Mouse (Mus musculus) liver, adult 2 months (tissue): ENCODE measurements at regions not wholly inside any gene's neighbourhood (a gene's known extent, or its start where the extent isn't known, plus 50 kb on each side); places are given as distances from the start of the nearest gene placed in this dataset.
A peak's percentile ranks its signal among the peaks of the same experiment; 100 is the strongest.

Source experiments
- DNase-seq: peaks from one replicate; pipeline ENCODE4 v3.0.0-alpha.2; 2011; ENCODE audit warnings: low read depth, low spot score; ENCODE audit errors: extremely low read depth
- H3K27ac ChIP-seq: fragments of 200-500 bp; replicated peaks from 2 replicates; pipeline ENCODE4 v1.5.1; 2012; ENCODE audit warnings: low read depth, mild to moderate bottlenecking, control low read depth, inconsistent platforms, low read length; ENCODE audit not compliant: insufficient read depth
- H3K27me3 ChIP-seq: fragments of 200-500 bp; 2 replicates; pipeline ENCODE4 v1.6.1; 2012; ENCODE audit warnings: mild to moderate bottlenecking, moderate library complexity, low read length, inconsistent platforms; ENCODE audit not compliant: control insufficient read depth, insufficient read depth
- H3K36me3 ChIP-seq: fragments of 200-500 bp; 2 replicates; pipeline ENCODE4 v1.6.1; 2012; ENCODE audit warnings: low read length, inconsistent platforms; ENCODE audit not compliant: control insufficient read depth, insufficient read depth
- H3K4me1 ChIP-seq: fragments of 200-500 bp; 2 replicates; pipeline ENCODE4 v1.6.1; 2011; ENCODE audit warnings: low read length; ENCODE audit not compliant: control insufficient read depth, insufficient read depth
- H3K4me3 ChIP-seq: fragments of 200-500 bp; 2 replicates; pipeline ENCODE4 v1.5.1; 2011; ENCODE audit warnings: low read depth, mild to moderate bottlenecking, control low read depth, low read length, moderate library complexity; ENCODE audit not compliant: insufficient read depth
- H3K79me2 ChIP-seq: fragments of 200-500 bp; 2 replicates; pipeline ENCODE4 v1.6.1; 2012; ENCODE audit warnings: inconsistent platforms, mild to moderate bottlenecking, low read length, moderate library complexity; ENCODE audit not compliant: control insufficient read depth, insufficient read depth
- H3K9ac ChIP-seq: fragments of 200-500 bp; 2 replicates; pipeline ENCODE4 v1.6.1; 2012; ENCODE audit warnings: low read depth, mild to moderate bottlenecking, control low read depth, inconsistent platforms, low read length
- CTCF ChIP-seq: fragments of 200-500 bp; IDR thresholded peaks from 2 replicates; pipeline ENCODE4 v1.5.1; 2011; ENCODE audit warnings: low read depth, low read length, control low read depth
- POLR2A ChIP-seq: fragments of 200-500 bp; IDR thresholded peaks from 2 replicates; pipeline ENCODE4 v1.6.1; 2011; ENCODE audit warnings: low read length, control low read depth; ENCODE audit not compliant: insufficient read depth; ENCODE audit errors: extremely low read depth
- WGBS: fragments of 180-500 bp; shearing (Covaris S2); methylation state at CpG from one replicate; pipeline ENCODE4 v1.1.7; 2018; 5-methylcytosine and 5-hydroxymethylcytosine counted together

DNA sequence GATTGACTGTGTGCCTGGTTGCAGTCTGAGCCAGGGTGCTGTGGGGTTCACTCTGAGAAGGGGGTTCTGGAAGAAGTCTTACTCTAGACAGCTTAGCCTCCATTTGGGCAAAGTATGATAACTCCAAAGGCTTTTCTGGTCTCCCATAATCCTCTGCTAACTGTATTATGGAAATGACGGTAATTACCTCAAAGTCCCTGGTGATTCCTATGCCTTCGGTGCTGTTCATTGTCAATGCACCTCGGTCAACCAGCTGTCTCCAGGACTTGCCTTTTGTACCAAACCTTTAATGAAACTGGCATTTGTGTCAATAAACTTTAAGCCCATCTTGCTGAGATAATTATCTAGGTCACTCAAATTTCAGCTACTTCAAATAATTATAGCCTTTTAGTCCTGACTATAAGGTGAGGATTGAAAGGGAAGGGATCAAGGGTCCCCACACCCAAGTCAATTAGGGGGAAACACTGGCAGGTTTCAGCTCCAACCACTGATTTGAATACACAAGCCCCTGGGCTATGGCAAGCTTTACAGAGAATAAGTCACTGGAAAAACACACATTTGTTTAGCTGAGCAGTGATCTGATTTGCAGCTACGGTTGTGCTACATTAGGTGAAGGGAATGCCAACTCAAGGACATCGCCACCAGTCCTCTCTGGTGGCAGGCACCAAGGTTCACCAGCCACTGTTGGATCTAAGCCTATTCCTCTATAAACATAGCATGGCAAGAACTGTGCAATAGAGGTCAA lies 177.5 kb downstream of the Cartpt start:
- H3K27me3 ChIP-seq: no peaks in the 10 kb centered on the region
- no peak overlapping the region for H3K4me3 ChIP-seq
- no peak overlapping the region for H3K9ac ChIP-seq
- H3K36me3 ChIP-seq: no peaks in the 10 kb centered on the region
- no peaks in the 10 kb centered on the region for H3K79me2 ChIP-seq
- no peak for DNase-seq
- H3K27ac ChIP-seq: no peak overlapping the region
- H3K4me1 ChIP-seq: no peaks in the 10 kb centered on the region
- TF ChIP-seq CTCF: no peak
- no peak for TF ChIP-seq POLR2A
- 73% methylated on average over 5 of the region's 5 CpGs for WGBS

DNA sequence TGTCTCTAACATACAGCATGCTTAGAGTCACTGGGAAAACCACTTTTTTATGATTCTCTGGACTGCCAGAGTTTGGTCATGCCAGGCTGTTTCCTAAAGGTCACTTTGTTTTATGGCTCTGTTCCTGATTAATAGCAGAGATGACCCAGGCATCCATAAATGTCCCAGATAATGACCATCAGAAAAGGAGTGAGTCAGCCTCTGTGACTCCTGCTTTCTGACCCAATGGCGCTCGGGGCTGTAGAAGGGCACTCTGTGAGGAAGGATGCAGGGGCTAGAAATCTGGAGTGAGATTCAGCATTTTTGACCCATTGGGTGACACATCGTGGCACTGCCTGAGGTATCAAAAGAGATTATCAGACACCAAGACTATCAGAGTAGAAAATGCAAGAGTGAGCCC lies 180.3 kb downstream of the Cartpt start:
- Histone ChIP-seq H3K9ac (no peak overlapping the region), H3K79me2 (no peaks in the 10 kb centered on the region), H3K27ac (no peak overlapping the region), H3K36me3 (no peaks in the 10 kb centered on the region), H3K4me3 (no peak overlapping the region), H3K27me3 (no peaks in the 10 kb centered on the region), H3K4me1 (no peaks in the 10 kb centered on the region)
- 84% methylated on average over 3 of the region's 3 CpGs for WGBS
- no peak for DNase-seq
- no peak for TF ChIP-seq POLR2A
- TF ChIP-seq CTCF: no peak

DNA sequence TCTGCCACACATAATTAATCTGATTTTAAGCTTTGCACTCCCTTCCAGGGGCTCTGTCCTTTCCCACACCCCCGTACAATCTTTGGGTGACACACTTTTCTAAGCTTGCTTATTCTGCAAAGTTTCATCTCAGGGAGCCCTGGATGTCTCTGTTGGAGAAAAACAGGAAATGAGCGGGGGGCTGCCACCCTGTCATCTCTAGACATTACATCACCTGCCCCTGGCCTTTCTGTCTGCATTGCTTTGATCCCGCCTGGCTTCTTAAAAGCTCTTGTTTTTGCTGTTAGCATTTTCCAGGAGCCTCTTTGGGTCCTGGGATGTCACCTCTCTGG lies 180.2 kb upstream of the Map1b start:
- Histone ChIP-seq H3K9ac (no peak overlapping the region), H3K36me3 (no peaks in the 10 kb centered on the region), H3K27me3 (no peaks in the 10 kb centered on the region), H3K27ac (no peak overlapping the region), H3K4me3 (no peak overlapping the region), H3K79me2 (no peaks in the 10 kb centered on the region), H3K4me1 (no peaks in the 10 kb centered on the region)
- DNase-seq: no peak
- 57% methylated on average over 3 of the region's 3 CpGs for WGBS
- TF ChIP-seq POLR2A (no peak), CTCF (no peak)

DNA sequence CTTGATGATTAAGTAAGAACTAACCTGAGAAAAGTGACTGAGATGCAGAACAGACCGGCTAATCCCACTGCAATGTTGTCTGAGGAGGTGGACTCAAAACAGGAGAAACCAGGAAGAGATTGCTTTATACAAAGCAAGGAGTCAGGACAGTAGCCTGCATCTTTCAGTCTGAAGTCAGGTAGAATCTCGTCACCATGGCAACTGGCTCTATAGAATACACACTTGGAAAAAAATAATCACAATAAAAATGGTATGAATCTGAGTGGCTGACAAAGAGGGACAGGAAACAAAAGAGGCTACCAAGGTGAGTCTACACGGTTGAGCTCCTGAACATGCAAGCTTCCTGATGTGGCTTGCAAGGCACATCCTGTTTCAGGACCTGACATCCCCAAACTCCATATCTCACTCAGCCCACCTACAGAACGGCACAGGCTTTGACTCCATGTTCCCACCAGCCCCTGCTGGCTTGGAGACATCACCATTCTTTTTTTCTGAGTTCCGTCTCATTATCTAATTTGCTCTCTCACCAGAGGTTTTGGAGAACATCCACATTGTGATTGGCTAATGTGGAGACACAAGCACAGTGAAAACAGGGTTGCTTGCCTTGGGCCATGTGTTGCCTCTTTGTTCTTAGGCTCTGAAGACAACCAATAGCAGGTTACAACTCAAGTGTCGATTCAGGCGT lies 179.7 kb upstream of the Map1b start:
- H3K79me2 ChIP-seq: no peaks in the 10 kb centered on the region
- no peaks in the 10 kb centered on the region for H3K4me1 ChIP-seq
- 70% methylated on average over 7 of the region's 7 CpGs for WGBS
- H3K27ac ChIP-seq: no peak overlapping the region
- TF ChIP-seq CTCF (no peak), POLR2A (no peak)
- H3K4me3 ChIP-seq: no peak overlapping the region
- H3K27me3 ChIP-seq: no peaks in the 10 kb centered on the region
- no peak for DNase-seq
- no peaks in the 10 kb centered on the region for H3K36me3 ChIP-seq
- no peak overlapping the region for H3K9ac ChIP-seq

DNA sequence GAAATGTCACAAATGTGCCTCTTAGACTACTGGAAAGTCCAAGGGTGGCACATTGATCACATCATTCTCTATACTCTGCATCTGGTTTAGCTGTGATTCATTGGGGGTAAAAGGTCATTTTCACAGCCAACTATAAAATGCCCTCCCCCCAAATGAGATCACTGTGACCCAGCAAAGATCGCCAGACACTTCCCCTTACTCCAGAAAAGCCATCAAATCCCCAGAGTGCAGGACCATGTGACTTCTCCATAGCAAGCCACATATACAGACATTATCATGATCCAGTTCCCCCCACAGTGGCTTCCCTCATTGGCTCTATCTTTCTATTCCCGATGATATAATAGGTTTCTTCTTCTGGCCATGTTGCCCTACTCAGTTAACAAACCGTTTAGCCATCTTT lies 163.6 kb upstream of the Map1b start:
- Histone ChIP-seq H3K4me1 (no peaks in the 10 kb centered on the region), H3K79me2 (no peaks in the 10 kb centered on the region), H3K9ac (no peak overlapping the region), H3K27ac (no peak overlapping the region), H3K27me3 (no peaks in the 10 kb centered on the region), H3K4me3 (no peak overlapping the region), H3K36me3 (no peaks in the 10 kb centered on the region)
- DNase-seq: no peak
- 66% methylated on average over 3 of the region's 3 CpGs for WGBS
- no peak for TF ChIP-seq POLR2A
- no peak for TF ChIP-seq CTCF

DNA sequence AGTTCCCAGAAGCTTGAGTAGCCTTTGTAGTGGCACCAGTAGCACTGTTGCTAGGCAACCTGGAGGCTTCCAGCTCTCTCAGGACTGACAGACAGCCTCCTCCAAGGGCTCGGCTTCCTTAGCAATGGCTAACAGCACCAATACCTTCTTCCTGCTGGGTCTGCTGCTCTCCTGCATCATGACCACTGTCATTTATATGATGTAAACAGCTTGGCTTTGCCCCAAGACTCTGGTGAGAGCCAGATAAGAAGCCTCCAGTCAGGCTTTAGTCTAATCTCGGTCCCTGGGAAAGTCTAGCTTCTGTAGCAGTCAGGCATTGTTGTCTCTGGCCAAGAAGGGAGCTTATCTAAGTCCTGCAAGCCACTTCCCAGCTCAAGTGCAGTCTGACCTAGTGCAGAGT lies 163.1 kb upstream of the Map1b start:
- TF ChIP-seq POLR2A (no peak), CTCF (no peak)
- H3K27me3 ChIP-seq: no peaks in the 10 kb centered on the region
- WGBS: 19% methylated on average over 2 of the region's 2 CpGs

More for the DNA sequence above, 163.1 kb upstream of the Map1b start:
- Histone ChIP-seq H3K4me1 (no peaks in the 10 kb centered on the region), H3K9ac (no peak overlapping the region), H3K79me2 (no peaks in the 10 kb centered on the region), H3K36me3 (no peaks in the 10 kb centered on the region), H3K27ac (no peak overlapping the region), H3K4me3 (no peak overlapping the region)
- peak; percentile 11 for DNase-seq
